Mouse (Mus musculus) spleen, embryonic (tissue): ENCODE measurements around the gene Sgo2a.
"Not testable (repeated sequence)": the region's sequence is repeated elsewhere in the genome, so short reads cannot be mapped to it uniquely, and the experiment has no call there.

Source experiments
- CTCF ChIA-PET: fragments of 350-600 bp; sonication (Branson Sonifier 250); formaldehyde crosslinking; loops from one replicate; lab custom pipeline; 2022; lab: Charles Lee

The Sgo2a gene

GRCm38 (mm10) chr1:57995432-57996132 is at the start of gene Sgo2a:
TSS of gene Sgo2a (plus strand) at chr1:57995971.
- CTCF ChIA-PET, result no interaction called here

- CTCF ChIA-PET, result no interaction called here
Observed at GRCm38 (mm10) chr1:57947552-57948347, 48.0 kb upstream of the Sgo2a start.

- CTCF ChIA-PET, result interaction anchor here (0.6 kb wide), 1 partner anchor 22 kb away, joined by 3 read pairs; no protein-coding TSS in a partner anchor
Observed at GRCm38 (mm10) chr1:57949195-57949594, 46.6 kb upstream of the Sgo2a start.

GRCm38 (mm10) chr1:57949716-57950115 is 46.1 kb upstream of the Sgo2a start:
- CTCF ChIA-PET, result interaction anchor here (0.6 kb wide), 1 partner anchor 758 kb away, joined by 3 read pairs; no protein-coding TSS in a partner anchor

- CTCF ChIA-PET, result no interaction called here
Observed at GRCm38 (mm10) chr1:57952509-57952908, 43.3 kb upstream of the Sgo2a start.

GRCm38 (mm10) chr1:57953586-57954375 is 42.0 kb upstream of the Sgo2a start:
- CTCF ChIA-PET, result interaction anchor here (0.6 kb wide), 1 partner anchor 1857 kb away, joined by 7 read pairs; no protein-coding TSS in a partner anchor

- CTCF ChIA-PET, result no interaction called here
Observed at GRCm38 (mm10) chr1:57954376-57954765, 41.4 kb upstream of the Sgo2a start.

- CTCF ChIA-PET, result no interaction called here
Observed at GRCm38 (mm10) chr1:57955774-57956173, 40.0 kb upstream of the Sgo2a start.

GRCm38 (mm10) chr1:57969327-57970271 is 26.2 kb upstream of the Sgo2a start:
- CTCF ChIA-PET, result interaction anchor here (0.6 kb wide), 1 partner anchor 1418 kb away, joined by 3 read pairs; no protein-coding TSS in a partner anchor

GRCm38 (mm10) chr1:57971588-57971987 is 24.2 kb upstream of the Sgo2a start:
- CTCF ChIA-PET, result interaction anchor here (0.7 kb wide), 1 partner anchor 23 kb away, joined by 3 read pairs; no protein-coding TSS in a partner anchor

- CTCF ChIA-PET, result no interaction called here
Observed at GRCm38 (mm10) chr1:57976860-57977259, 18.9 kb upstream of the Sgo2a start.

- CTCF ChIA-PET, result interaction anchor here (0.7 kb wide), 1 partner anchor 18 kb away, joined by 3 read pairs; no protein-coding TSS in a partner anchor
Observed at GRCm38 (mm10) chr1:57989052-57989600, 6.6 kb upstream of the Sgo2a start.

- CTCF ChIA-PET, result interaction anchor here (1.2 kb wide), 1 partner anchor 32 kb away, joined by 4 read pairs; no protein-coding TSS in a partner anchor
Observed at GRCm38 (mm10) chr1:57991277-57991676, 4.5 kb upstream of the Sgo2a start.

GRCm38 (mm10) chr1:57996133-57996615 is 403 bp downstream of the Sgo2a start:
- CTCF ChIA-PET, result no interaction called here

GRCm38 (mm10) chr1:57998146-57998545 is 2.4 kb downstream of the Sgo2a start:
- CTCF ChIA-PET, result no interaction called here

GRCm38 (mm10) chr1:58006388-58006787 is 10.6 kb downstream of the Sgo2a start:
- CTCF ChIA-PET, result not testable (repeated sequence)

- CTCF ChIA-PET, result no interaction called here
Observed at GRCm38 (mm10) chr1:58018856-58019255, 23.1 kb downstream of the Sgo2a start, which contains the start of gene Kctd18. TSS of gene Kctd18 (minus strand) at chr1:58018956.

- CTCF ChIA-PET, result no interaction called here
Observed at GRCm38 (mm10) chr1:58027707-58028106, 31.9 kb downstream of the Sgo2a start.

- CTCF ChIA-PET, result no interaction called here
Observed at GRCm38 (mm10) chr1:58029636-58030117, 33.9 kb downstream of the Sgo2a start, which contains the start of gene Aox1. TSS of gene Aox1 (plus strand) at chr1:58029931.
